Mouse (Mus musculus) thymus, adult 2 months (tissue): ENCODE results near the gene Gcnt7.

ENCODE experiments used
- CTCF ChIP-seq: fragments of 200-500 bp; IDR thresholded peaks from 2 replicates; pipeline ENCODE4 v1.5.1; 2012; ENCODE audit warnings: mild to moderate bottlenecking, control low read depth, low read length, moderate library complexity, borderline replicate concordance; ENCODE audit not compliant: control insufficient read depth, poor library complexity, insufficient read depth; ENCODE audit errors: extremely low read depth
- POLR2A ChIP-seq: fragments of 200-500 bp; IDR thresholded peaks from 2 replicates; pipeline ENCODE4 v1.6.1; 2012; ENCODE audit warnings: mild to moderate bottlenecking, low read length, control low read depth, moderate library complexity; ENCODE audit not compliant: control insufficient read depth, poor library complexity, insufficient read depth; ENCODE audit errors: extremely low read depth

DNA sequence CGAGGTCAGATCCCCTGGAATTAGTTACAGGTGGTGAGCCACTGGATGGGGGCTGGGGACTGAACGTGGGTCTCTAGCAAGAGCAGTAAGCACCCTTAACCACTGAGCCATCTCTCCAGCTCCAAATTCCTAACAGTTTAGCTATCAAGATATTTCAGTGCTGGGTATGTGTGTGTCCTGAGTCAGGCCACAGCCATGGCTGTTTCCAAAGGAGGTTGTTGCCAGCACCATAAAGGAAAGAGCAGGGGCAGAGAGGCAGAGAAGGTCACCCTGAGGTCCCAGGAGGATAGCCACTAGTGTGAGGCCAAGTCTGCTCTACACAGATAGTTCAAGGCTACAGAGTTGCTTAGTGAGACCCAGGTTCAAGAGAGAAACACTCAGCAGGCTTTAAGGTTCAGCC, 2.3 kb upstream of the Gcnt7 start:
- no peak for TF ChIP-seq CTCF
- TF ChIP-seq POLR2A = no peak
